Mouse (Mus musculus): ENCODE measurements around the gene Hoxc8. TPM values are rescaled to one million over a fixed set of nuclear protein-coding genes. Genes with fewer than 3 reads are reported as not detected.

The Hoxc8 gene
- total RNA-seq, 2 experiments from 2014 or later: not detected

DNA sequence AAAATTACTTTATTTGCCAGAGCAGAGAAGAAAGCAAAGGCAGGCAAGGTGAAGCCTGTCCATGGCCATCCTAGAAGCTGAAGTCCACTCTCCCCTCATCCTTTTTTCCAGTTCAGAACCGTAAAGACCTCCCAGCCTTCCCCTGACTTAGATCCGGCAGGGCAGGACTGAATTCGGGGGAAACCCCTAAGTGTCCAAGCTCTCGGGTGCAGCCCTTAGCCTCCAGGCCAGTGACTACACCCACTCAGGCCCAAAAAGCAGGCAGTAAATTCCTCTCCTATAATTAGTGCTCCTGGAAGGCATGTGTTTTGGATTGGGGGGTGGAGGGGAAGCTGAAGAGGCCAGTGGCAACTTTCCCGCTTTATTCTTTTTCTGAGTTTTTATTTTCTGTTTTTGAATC is 15.4 kb downstream of the Hoxc8 start:
- DNase-seq: no peak
- intact Hi-C loops (cut with DNase I): no loop called here

GRCm38 (mm10) chr15:103006326-103006725 is 15.9 kb downstream of the Hoxc8 start:
- DNase-seq: no peak
- intact Hi-C loops (cut with DNase I): no loop called here

DNA sequence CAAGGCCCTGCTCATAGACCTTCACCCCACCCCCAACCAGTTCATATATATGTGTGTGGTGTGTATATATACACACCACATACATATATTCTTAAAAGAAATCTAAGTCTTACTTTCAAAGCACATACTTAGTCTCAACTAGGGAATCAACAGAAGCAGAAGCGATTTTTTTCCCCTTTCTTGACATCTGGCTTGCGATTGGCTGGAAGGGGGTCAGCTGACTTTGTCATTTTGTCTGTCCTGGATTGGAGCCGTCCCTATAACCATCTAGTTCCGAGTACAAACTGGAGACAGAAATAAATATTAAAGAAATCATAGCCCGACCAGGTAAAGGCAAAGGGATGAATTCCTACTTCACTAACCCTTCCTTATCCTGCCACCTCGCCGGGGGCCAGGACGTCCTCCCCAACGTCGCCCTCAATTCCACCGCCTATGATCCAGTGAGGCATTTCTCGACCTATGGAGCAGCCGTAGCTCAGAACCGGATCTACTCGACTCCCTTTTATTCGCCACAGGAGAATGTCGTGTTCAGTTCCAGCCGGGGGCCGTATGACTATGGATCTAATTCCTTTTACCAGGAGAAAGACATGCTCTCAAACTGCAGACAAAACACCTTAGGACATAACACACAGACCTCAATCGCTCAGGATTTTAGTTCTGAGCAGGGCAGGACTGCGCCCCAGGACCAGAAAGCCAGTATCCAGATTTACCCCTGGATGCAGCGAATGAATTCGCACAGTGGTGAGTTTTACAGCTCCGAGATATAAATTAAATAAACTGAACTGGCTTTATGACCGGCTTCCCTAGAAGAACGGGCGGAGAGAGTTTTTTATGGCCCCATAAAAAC is 19.1 kb downstream of the Hoxc8 start:
- intact Hi-C loops (cut with DNase I): no loop called here
- DNase-seq: no peak

DNA sequence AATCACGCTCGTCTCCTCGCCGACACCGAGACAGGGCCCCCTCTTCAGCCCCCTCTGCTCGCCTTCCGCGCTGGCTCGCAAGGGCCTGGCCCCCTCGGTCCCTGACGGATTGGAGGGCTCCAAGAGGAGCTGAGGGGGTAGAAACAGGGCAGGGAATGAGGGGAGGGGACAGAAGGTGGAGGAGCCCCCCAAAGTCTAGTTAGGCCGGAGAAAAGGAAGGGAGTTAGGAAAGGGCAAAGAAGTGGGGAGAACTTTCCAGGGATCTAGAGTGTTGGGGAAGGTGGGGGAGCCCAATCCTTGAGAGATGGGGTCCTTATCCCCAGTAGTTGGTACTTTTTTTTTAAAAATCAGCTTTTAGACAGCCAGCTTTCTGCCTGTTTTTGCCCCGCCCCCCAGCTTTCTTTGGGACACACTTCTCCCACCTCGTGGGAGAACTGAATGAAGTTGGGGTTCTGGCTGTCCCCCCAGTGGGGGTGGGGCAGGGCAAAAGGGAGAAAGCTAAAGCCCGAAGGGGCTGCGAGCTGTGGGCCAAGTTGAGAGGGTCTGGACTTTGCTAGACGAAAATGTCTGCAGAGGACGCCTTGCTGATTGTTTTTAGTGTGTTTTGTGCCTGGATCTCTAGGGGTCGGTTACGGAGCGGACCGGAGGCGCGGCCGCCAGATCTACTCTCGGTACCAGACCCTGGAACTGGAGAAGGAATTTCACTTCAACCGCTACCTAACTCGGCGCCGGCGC is 19.9 kb downstream of the Hoxc8 start:
- DNase-seq: no peak
- intact Hi-C loops (cut with DNase I): no loop called here

DNA sequence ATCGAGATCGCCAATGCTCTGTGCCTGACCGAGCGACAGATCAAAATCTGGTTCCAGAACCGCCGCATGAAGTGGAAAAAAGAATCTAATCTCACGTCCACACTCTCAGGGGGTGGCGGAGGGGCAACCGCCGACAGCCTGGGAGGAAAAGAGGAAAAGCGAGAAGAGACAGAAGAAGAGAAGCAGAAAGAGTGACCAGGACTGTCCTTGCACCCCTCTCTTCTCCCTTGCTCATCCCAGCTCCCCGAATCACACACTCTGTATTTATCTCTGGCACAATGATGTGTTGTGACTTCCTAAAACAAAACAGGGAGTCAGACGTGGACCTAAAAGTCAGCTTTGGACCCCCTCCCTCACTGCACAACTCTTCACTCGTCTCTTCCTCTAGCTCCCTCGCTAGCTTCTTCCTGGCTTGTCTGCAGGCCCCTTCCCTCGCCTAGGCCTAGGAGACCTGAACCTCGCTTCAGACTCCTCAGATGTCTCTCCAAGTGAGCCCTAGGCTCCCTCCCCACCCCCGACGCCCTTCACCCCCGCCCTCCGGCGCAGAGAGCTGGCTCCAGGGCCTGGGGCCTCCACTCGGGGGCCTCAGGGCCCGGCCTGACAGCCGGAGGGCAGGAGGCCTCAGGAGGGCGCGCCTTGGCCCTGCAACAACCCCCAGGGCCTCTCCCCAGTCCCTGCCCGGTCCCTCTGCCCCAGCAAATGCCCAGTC is 20.6 kb downstream of the Hoxc8 start:
- intact Hi-C loops (cut with DNase I): no loop called here
- no peak for DNase-seq

DNA sequence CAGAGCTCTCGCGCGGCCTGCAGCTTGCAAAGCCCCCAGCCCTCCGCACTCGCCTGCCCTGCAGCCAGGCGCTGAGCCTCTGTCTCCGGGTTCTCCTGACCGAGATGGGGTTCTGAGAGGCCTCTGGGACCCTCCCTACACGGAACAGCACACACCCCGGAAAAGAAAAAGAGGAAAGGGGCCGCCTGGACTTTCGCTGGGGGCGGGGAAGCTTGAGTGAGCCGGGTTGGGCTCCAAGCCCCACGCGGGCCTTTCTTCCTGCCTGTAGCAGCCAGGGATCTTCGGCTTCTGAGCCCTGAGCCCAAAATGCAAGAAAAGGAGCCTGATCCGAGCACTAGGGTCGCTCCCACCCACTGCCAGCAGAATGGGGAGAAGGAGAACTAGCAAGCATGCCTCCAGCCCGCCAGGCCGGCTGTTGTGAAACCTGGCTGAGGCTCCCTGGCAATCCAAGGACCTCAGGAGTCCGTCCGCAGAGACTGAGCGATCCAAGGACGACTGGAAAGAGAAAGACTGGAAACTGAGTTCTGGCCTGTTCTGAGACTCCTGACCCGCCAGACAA is 21.6 kb downstream of the Hoxc8 start:
- intact Hi-C loops (cut with DNase I): loop anchor here (2.0 kb wide), 1 partner anchor 153 kb away; no protein-coding TSS in a partner anchor

DNA sequence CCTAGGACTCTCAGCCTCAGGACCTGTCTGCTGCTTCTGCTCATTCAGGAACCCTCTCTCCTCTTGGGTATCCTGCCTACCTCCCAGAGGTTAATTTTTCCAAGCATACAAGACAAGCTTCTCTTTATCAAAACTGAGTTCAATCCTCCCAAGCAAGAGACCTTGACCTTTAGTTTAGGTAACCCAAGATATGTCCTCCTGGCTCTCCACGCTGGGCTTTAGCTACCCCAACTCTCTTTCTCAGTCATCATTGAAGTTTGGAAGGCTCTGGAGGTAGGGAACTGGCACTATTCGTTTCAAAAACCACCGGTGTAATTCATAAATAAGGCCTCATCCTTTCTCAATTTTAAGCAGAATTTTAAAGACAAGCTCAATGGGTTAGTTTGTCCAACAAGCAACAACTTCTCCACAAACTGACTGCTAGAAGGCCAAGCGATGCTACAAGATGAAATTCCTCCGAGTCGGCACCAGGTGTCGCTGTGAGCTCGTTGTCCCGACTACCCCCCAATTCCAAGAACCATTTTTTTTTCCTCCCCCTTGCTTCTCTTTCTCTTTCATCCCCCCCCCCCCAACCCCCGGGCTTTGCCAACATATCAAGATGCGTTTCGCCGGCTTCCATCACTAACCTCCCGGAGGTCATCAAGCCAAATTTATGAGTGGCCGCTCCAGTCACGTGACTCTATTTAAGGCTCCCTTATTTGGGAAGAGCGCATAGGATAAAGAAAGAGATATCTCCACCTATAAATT is 23.0 kb downstream of the Hoxc8 start:
- intact Hi-C loops (cut with DNase I): loop anchor here (2.0 kb wide), 1 partner anchor 151 kb away; no protein-coding TSS in a partner anchor
- peak; percentile 35 for DNase-seq

More for the DNA sequence above, 21.6 kb downstream of the Hoxc8 start:
- DNase-seq: no peak

GRCm38 (mm10) chr15:103014166-103015008 is 24.0 kb downstream of the Hoxc8 start:
- DNase-seq: no peak
- intact Hi-C loops (cut with DNase I): no loop called here

- DNase-seq: no peak
- intact Hi-C loops (cut with DNase I): no loop called here
Observed at GRCm38 (mm10) chr15:103015009-103015399, 24.6 kb downstream of the Hoxc8 start.

- intact Hi-C loops (cut with DNase I): no loop called here
- DNase-seq: no peak
Observed at GRCm38 (mm10) chr15:103015406-103016166, 25.2 kb downstream of the Hoxc8 start.

DNA sequence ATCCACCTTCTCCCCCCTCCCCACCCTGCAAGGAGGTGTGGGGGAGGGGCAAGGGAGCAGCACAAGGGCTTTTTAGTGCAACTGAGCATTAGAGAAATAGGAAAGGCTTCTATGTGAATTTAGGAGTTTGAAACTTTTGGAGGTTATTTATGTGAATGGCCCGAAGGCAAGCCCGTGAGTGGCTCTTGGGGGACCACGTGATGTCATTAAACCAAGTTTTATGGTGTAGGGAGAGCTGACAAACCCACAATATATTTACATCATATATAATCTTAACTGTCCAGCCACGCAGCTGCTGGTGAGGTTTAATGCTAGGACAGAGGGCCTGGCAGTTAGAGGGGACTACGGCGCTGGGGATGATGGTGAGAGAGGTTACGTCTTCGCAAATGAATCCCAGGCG is 28.2 kb downstream of the Hoxc8 start, which contains the start of gene Hoxc4:
Hoxc4 (plus strand) TSS at position 299 of the 400 bp plus-strand sequence.
- no peak for DNase-seq
- intact Hi-C loops (cut with DNase I): no loop called here

- intact Hi-C loops (cut with DNase I): no loop called here
Observed at GRCm38 (mm10) chr15:103020899-103021418, 30.6 kb downstream of the Hoxc8 start.

GRCm38 (mm10) chr15:103021544-103021943 is 31.1 kb downstream of the Hoxc8 start:
- intact Hi-C loops (cut with DNase I): no loop called here
- no peak for DNase-seq

More at GRCm38 (mm10) chr15:103020899-103021418, 30.6 kb downstream of the Hoxc8 start:
- DNase-seq: no peak

DNA sequence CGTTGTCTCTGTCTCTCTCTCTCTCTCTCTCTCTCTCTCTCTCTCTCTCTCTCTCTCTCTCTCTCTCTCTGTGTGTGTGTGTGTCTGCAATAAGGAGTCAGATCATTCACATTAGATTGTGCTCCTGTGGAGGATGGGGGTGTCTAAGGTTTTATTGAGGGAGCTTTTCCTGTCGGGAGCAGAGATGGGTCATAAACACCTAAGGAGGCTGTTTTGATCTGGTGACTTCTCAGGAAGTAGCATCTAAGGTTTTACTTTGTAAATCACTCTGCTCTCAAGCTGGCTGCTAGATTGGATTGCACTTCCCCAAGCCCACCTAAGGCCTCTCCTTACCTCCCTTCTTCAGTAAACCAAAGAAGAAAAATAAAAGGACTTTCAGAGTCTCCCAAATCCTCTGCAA is 33.7 kb downstream of the Hoxc8 start:
- intact Hi-C loops (cut with DNase I): no loop called here
- no peak for DNase-seq

DNA sequence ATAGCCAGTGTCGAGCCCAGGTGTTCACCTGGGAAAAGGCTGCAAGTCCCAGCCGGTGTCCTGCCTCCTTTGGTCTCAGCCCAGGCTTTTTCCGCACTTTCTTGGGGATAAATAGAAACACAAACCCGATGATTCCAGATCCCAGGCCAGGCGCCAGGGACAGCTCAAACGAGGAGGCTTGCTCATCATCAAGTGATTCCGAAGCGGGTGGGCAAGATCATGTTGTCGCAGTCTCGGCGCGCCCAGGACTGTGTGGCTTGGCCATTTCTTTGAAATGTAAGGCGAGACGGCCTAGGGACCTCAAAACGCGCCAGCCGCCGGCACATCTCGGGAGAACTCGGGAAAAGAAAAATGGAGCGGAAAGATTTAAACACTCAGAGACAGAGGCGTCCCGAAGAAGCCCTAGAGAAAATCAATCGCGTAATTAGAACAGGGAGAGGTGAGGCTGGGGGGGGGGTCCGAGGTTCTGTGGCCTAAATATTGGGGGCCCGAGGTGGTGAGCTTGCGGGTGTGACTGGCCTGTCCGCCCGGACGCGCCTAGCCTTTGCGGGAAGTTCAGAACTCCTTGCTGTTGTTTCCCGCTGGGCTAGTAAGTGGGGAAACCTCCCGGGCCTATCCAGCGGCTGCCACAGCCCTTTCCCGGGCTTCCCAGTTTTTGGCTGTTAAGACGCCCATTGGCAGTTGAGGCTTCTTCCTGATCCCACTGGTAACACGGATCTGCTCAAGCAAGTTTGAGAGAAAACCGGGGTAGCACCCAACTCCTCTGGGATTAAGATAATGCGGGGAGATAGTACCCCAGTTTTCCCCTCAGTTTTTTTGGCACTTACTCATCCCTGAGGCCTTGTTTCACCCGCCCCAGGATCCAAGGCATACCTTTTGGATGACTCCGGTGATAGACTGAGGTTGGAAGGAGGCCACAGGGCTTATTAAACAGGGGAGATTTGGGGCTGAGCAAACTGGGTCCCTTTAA is 37.1 kb downstream of the Hoxc8 start:
- intact Hi-C loops (cut with DNase I): no loop called here
- DNase-seq: no peak

DNA sequence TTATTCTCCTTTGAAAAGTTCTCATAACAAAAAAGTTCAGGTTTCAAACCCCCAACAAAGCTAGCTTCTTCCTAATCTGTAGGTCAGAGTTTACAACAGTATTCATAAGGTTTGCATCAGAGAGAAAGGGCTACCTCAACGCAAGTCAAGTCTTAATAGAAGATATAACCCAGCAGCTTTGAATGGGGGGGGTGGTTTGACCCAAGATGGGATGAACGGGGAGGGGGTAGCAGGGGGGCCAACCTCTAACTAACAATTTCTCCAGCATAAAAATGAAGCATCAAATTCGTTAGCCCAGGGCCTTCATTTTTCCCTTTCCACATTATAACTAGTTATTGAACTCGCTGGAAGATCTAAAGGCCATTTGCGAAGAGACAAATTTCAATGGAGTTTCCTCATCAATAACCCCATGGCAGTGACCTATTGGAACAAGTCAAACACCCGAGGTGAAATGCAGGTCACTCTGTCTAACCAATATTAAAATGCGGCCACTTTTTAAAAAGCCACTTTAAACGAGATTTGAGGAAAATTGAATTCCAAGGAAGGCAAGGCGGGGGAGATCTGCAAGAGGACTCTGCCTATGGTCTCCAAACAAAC is 38.6 kb downstream of the Hoxc8 start:
- intact Hi-C loops (cut with DNase I): no loop called here
- no peak for DNase-seq

DNA sequence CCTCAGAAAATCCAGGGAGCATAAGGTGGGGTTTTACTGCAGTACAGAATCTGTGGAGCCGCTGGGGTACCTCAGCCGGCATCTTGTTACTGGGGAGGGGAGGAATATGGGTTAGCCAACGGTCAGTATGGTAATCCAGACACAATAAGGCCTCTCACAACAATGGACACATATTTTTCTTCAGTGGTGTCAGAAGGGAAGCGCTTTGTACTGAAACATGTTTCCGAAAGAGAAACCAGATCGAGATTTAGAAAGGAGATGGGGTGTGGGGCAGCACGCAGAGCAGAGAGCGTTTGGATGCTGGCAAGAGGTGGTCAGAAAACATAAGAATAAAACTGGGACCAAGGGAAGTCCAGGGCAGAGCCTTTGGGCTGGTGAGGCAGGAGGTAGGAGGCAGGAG is 39.7 kb downstream of the Hoxc8 start:
- intact Hi-C loops (cut with DNase I): no loop called here
- DNase-seq: no peak

Data from left cerebral cortex, postnatal 4 days (tissue).